Mouse (Mus musculus) ES-E14 (cell line): ENCODE results near the gene Pik3cd.

Source experiments
- CHD2 ChIP-seq: IDR thresholded peaks from 2 replicates; pipeline ENCODE4 v1.6.1; 2014; ENCODE audit warnings: mild to moderate bottlenecking, low read depth, low read length, inconsistent platforms
- HCFC1 ChIP-seq: IDR thresholded peaks from 2 replicates; pipeline ENCODE4 v1.6.1; 2012; ENCODE audit warnings: low read length, inconsistent platforms, borderline replicate concordance; ENCODE audit not compliant: insufficient read depth
- MAFK ChIP-seq: IDR thresholded peaks from 2 replicates; pipeline ENCODE4 v1.6.1; 2014; ENCODE audit warnings: mild to moderate bottlenecking, low read depth, low read length, inconsistent platforms; ENCODE audit not compliant: insufficient read depth
- ZC3H11A ChIP-seq: IDR thresholded peaks from 2 replicates; pipeline ENCODE4 v1.6.1; 2012; ENCODE audit warnings: low read depth, mild to moderate bottlenecking, inconsistent platforms, low read length, borderline replicate concordance

DNA sequence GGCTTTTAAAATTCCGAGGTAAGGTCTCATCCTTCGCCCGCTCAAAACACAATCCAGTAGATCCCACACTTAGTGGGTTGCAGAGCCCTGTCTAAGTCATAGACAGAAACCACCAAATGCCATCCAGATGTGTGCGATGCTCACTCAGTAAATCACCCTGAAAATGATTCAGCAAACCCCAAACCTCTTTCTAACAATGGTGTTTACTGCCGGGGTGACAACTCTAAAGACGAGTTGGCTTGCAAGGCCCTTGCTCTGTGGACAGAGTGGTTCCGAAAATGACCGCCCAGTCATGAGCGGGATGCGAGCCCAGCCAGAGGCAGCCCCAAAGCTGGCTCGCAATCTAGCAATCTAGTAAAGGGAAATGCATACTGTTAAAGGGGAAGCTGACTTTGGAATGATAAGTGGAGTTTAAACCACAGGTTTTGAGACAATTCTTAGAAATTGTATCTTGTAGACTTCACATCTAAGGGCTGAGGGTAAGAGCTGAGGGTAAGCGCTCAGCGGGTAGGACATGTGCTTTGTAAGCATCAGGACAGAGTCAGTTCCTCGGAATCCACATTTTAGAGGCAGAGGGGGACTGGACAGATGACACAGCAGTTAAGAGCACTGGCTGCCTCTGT is 40.3 kb downstream of the Pik3cd start:
- TF ChIP-seq MAFK (no peak), ZC3H11A (no peak), HCFC1 (no peak), CHD2 (no peak)
